Mouse (Mus musculus) hindbrain, embryonic 16.5 days (tissue): ENCODE data around the gene Cers3. TPM values are rescaled to one million over a fixed set of nuclear protein-coding genes. Genes with fewer than 3 reads are reported as not detected.

Source experiments
- ATAC-seq: fragments of 200-750 bp; cut with Nextera tagmentation; 2 replicates; pipeline ENCODE4 v1.8.0; 2017; ENCODE audit warnings: moderate TSS enrichment, moderate library complexity
- H3K27ac ChIP-seq: fragments of 300-500 bp; sonication (generic); 2 replicates; pipeline ENCODE4 v1.5.1; 2014; ENCODE audit warnings: low read depth, mild to moderate bottlenecking, control low read depth, low read length, moderate library complexity
- H3K27me3 ChIP-seq: fragments of 300-500 bp; sonication (generic); replicated peaks from 2 replicates; pipeline ENCODE4 v1.6.1; 2014; ENCODE audit warnings: low read length; ENCODE audit not compliant: control insufficient read depth, insufficient read depth
- H3K36me3 ChIP-seq: fragments of 300-500 bp; sonication (generic); 2 replicates; pipeline ENCODE4 v1.6.1; 2014; ENCODE audit warnings: mild to moderate bottlenecking, low read length, moderate library complexity, mixed read lengths; ENCODE audit not compliant: control insufficient read depth, insufficient read depth
- H3K4me1 ChIP-seq: fragments of 300-500 bp; sonication (generic); 2 replicates; pipeline ENCODE4 v1.6.1; 2014; ENCODE audit warnings: low read depth, low read length; ENCODE audit not compliant: control insufficient read depth, insufficient read depth
- H3K4me2 ChIP-seq: fragments of 300-500 bp; sonication (generic); 2 replicates; pipeline ENCODE4 v1.6.1; 2014; ENCODE audit warnings: mild to moderate bottlenecking, low read length, control low read depth, moderate library complexity
- H3K4me3 ChIP-seq: fragments of 300-500 bp; sonication (generic); 2 replicates; pipeline ENCODE4 v1.5.1; 2014; ENCODE audit warnings: mild to moderate bottlenecking, low read length, control low read depth, moderate library complexity
- H3K9ac ChIP-seq: fragments of 300-500 bp; sonication (generic); 2 replicates; pipeline ENCODE4 v1.6.1; 2014; ENCODE audit warnings: low read depth, mild to moderate bottlenecking, control low read depth, low read length, moderate library complexity
- H3K9me3 ChIP-seq: fragments of 300-500 bp; sonication (generic); 2 replicates; pipeline ENCODE4 v1.6.1; 2014; ENCODE audit warnings: mild to moderate bottlenecking, low read length, moderate library complexity; ENCODE audit not compliant: control insufficient read depth
- WGBS: fragments of 180-500 bp; shearing (Covaris S2); extraction: QIAGEN DNeasy Blood & Tissue Kit; methylation state at CpG from one replicate; pipeline ENCODE4 v1.1.7; 2014; 5-methylcytosine and 5-hydroxymethylcytosine counted together
- polyA plus RNA-seq: library from polyadenylated mRNA; unstranded; fragments of >200 nt; fragmentation: Nextera tagmentation; extraction: Ambion mirVana; gene quantifications from 2 replicates; pipeline ENCODE4 v1.2.1, GENCODE M21; 2015

Cers3 gene
- polyA plus RNA-seq, 1 experiment from 2014 or later, result 0.40 TPM

GRCm38 (mm10) chr7:66842021-66842420 is 98.7 kb downstream of the Cers3 start:
- H3K9me3 ChIP-seq, result no peaks in the 10 kb centered on the region
- H3K27me3 ChIP-seq, result 0 out of 2 replicates have a peak, but pooled peaks cover 3% of the 10 kb centered on the region
- no peaks in the 10 kb centered on the region for H3K36me3 ChIP-seq
- no peak for ATAC-seq
- H3K4me3 ChIP-seq, result no peak overlapping the region
- no peak overlapping the region for H3K9ac ChIP-seq
- H3K4me2 ChIP-seq, result no peak overlapping the region
- WGBS, result 57% methylated on average over 10 of the region's 10 CpGs
- H3K4me1 ChIP-seq, result peaks cover 15% of the 10 kb centered on the region
- H3K27ac ChIP-seq, result no peak overlapping the region

- Histone ChIP-seq H3K36me3 (no peaks in the 10 kb centered on the region), H3K9ac (no peak overlapping the region), H3K4me1 (peaks cover 15% of the 10 kb centered on the region), H3K4me2 (no peak overlapping the region), H3K4me3 (no peak overlapping the region), H3K27me3 (no peaks in the 10 kb centered on the region), H3K9me3 (no peaks in the 10 kb centered on the region), H3K27ac (no peak overlapping the region)
- 81% methylated on average over 2 of the region's 2 CpGs for WGBS
- no peak for ATAC-seq
Observed at GRCm38 (mm10) chr7:66843846-66844245, 100.5 kb downstream of the Cers3 start.

- peaks cover 1% of the 10 kb centered on the region; the same call in 1 of the 2 replicates for H3K4me1 ChIP-seq
- H3K36me3 ChIP-seq, result no peaks in the 10 kb centered on the region
- H3K4me2 ChIP-seq, result no peak overlapping the region
- no peak for ATAC-seq
- WGBS, result 79% methylated on average over 6 of the region's 6 CpGs
- H3K4me3 ChIP-seq, result no peak overlapping the region
- H3K9ac ChIP-seq, result no peak overlapping the region
- H3K27ac ChIP-seq, result no peak overlapping the region
- H3K9me3 ChIP-seq, result no peaks in the 10 kb centered on the region
- no peaks in the 10 kb centered on the region for H3K27me3 ChIP-seq
Observed at GRCm38 (mm10) chr7:66846582-66846981, 103.3 kb downstream of the Cers3 start.

GRCm38 (mm10) chr7:66847299-66847698 is 104.0 kb downstream of the Cers3 start:
- H3K9me3 ChIP-seq, result no peaks in the 10 kb centered on the region
- H3K4me1 ChIP-seq, result no peaks in the 10 kb centered on the region; the same call in 1 of the 2 replicates
- H3K36me3 ChIP-seq, result no peaks in the 10 kb centered on the region
- H3K9ac ChIP-seq, result no peak overlapping the region
- no peak for ATAC-seq
- no peak overlapping the region for H3K4me2 ChIP-seq
- no peak overlapping the region for H3K27ac ChIP-seq
- no peak overlapping the region for H3K4me3 ChIP-seq
- H3K27me3 ChIP-seq, result no peaks in the 10 kb centered on the region
- WGBS, result 84% methylated on average over 9 of the region's 9 CpGs

- WGBS, result 89% methylated on average over 6 of the region's 6 CpGs
- H3K4me1 ChIP-seq, result no peaks in the 10 kb centered on the region
- no peaks in the 10 kb centered on the region for H3K36me3 ChIP-seq
- H3K4me2 ChIP-seq, result no peak overlapping the region
- no peak overlapping the region for H3K27ac ChIP-seq
- no peaks in the 10 kb centered on the region for H3K27me3 ChIP-seq
- H3K9me3 ChIP-seq, result no peaks in the 10 kb centered on the region
- ATAC-seq, result no peak
- no peak overlapping the region for H3K9ac ChIP-seq
- no peak overlapping the region for H3K4me3 ChIP-seq
Observed at GRCm38 (mm10) chr7:66849316-66849715, 106.0 kb downstream of the Cers3 start.

GRCm38 (mm10) chr7:66852164-66852563 is 108.9 kb downstream of the Cers3 start:
- H3K4me3 ChIP-seq, result no peak overlapping the region
- H3K27ac ChIP-seq, result no peak overlapping the region
- H3K9ac ChIP-seq, result no peak overlapping the region
- no peaks in the 10 kb centered on the region for H3K9me3 ChIP-seq
- no peaks in the 10 kb centered on the region for H3K27me3 ChIP-seq
- ATAC-seq, result no peak
- H3K4me2 ChIP-seq, result no peak overlapping the region
- no peaks in the 10 kb centered on the region for H3K4me1 ChIP-seq
- 80% methylated on average over 3 of the region's 3 CpGs for WGBS
- no peaks in the 10 kb centered on the region for H3K36me3 ChIP-seq

GRCm38 (mm10) chr7:66857610-66858009 is 114.3 kb downstream of the Cers3 start:
- Histone ChIP-seq H3K4me3 (no peak overlapping the region), H3K36me3 (no peaks in the 10 kb centered on the region), H3K9me3 (no peaks in the 10 kb centered on the region), H3K4me2 (no peak overlapping the region), H3K4me1 (no peaks in the 10 kb centered on the region), H3K9ac (no peak overlapping the region), H3K27ac (no peak overlapping the region), H3K27me3 (no peaks in the 10 kb centered on the region)
- ATAC-seq, result no peak
- 50% methylated on average over 1 of the region's 1 CpGs for WGBS

GRCm38 (mm10) chr7:66858247-66859075 is 115.2 kb downstream of the Cers3 start:
- H3K9me3 ChIP-seq, result no peaks in the 10 kb centered on the region
- no peak for ATAC-seq
- H3K4me3 ChIP-seq, result no peak overlapping the region
- no peaks in the 10 kb centered on the region for H3K4me1 ChIP-seq
- H3K27ac ChIP-seq, result no peak overlapping the region
- WGBS, result 76% methylated on average over 12 of the region's 12 CpGs
- H3K4me2 ChIP-seq, result no peak overlapping the region
- H3K27me3 ChIP-seq, result no peaks in the 10 kb centered on the region
- no peaks in the 10 kb centered on the region for H3K36me3 ChIP-seq
- H3K9ac ChIP-seq, result no peak overlapping the region

GRCm38 (mm10) chr7:66859220-66859619 is 115.9 kb downstream of the Cers3 start:
- Histone ChIP-seq H3K36me3 (no peaks in the 10 kb centered on the region), H3K27me3 (no peaks in the 10 kb centered on the region), H3K4me1 (no peaks in the 10 kb centered on the region), H3K27ac (no peak overlapping the region), H3K4me3 (no peak overlapping the region), H3K4me2 (no peak overlapping the region), H3K9me3 (no peaks in the 10 kb centered on the region), H3K9ac (no peak overlapping the region)
- ATAC-seq, result peak; percentile 56; the same call in 1 of the 2 replicates
- WGBS, result 50% methylated on average over 5 of the region's 5 CpGs
